Mouse (Mus musculus): ENCODE results near the gene 1700016C15Rik. TPM values are rescaled to one million over a fixed set of nuclear protein-coding genes. Genes with fewer than 3 reads are reported as not detected.

1700016C15Rik gene
- polyA plus RNA-seq (2016; fragmentation: Nextera tagmentation; extraction: Ambion mirVana): not detected in 2 replicates

- H3K27ac ChIP-seq: peak within 1 kb of the TSS; percentile 62
Measured at GRCm38 (mm10) chr1:177729043-177730024, at the start of gene 1700016C15Rik. TSS of gene 1700016C15Rik (plus strand) at chr1:177729814.

GRCm38 (mm10) chr1:177681239-177681638, 48.4 kb upstream of the 1700016C15Rik start:
- Histone ChIP-seq H3K36me3 (replicated peaks) (no peaks in the 10 kb centered on the region), H3K4me3 (no peak overlapping the region), H3K27me3 (ENCODE audit: poor library complexity, severe bottlenecking) (no peaks in the 10 kb centered on the region), H3K4me1 (peaks cover 17% of the 10 kb centered on the region), H3K27ac (no peak overlapping the region), H3K9me3 (no peaks in the 10 kb centered on the region)
- no peak for DNase-seq (ENCODE audit: extremely low spot score, low spot score)
- WGBS: 82% methylated on average over 11 of the region's 11 CpGs

More at GRCm38 (mm10) chr1:177729043-177730024, at the start of gene 1700016C15Rik:
- no peak within 1 kb of the TSS for H3K4me3 ChIP-seq
- DNase-seq (ENCODE audit: extremely low spot score, low spot score): no peak
- 48% methylated on average over 11 of the region's 11 CpGs for WGBS
- H3K27me3 ChIP-seq (ENCODE audit: poor library complexity, severe bottlenecking): no peaks in the 10 kb centered on the region
- H3K36me3 ChIP-seq (replicated peaks): no peaks in the 10 kb centered on the region
- H3K4me1 ChIP-seq: peaks cover 16% of the 10 kb centered on the region
- peaks cover 8% of the 10 kb centered on the region; the same call in 1 of the 2 replicates for H3K9me3 ChIP-seq

DNA sequence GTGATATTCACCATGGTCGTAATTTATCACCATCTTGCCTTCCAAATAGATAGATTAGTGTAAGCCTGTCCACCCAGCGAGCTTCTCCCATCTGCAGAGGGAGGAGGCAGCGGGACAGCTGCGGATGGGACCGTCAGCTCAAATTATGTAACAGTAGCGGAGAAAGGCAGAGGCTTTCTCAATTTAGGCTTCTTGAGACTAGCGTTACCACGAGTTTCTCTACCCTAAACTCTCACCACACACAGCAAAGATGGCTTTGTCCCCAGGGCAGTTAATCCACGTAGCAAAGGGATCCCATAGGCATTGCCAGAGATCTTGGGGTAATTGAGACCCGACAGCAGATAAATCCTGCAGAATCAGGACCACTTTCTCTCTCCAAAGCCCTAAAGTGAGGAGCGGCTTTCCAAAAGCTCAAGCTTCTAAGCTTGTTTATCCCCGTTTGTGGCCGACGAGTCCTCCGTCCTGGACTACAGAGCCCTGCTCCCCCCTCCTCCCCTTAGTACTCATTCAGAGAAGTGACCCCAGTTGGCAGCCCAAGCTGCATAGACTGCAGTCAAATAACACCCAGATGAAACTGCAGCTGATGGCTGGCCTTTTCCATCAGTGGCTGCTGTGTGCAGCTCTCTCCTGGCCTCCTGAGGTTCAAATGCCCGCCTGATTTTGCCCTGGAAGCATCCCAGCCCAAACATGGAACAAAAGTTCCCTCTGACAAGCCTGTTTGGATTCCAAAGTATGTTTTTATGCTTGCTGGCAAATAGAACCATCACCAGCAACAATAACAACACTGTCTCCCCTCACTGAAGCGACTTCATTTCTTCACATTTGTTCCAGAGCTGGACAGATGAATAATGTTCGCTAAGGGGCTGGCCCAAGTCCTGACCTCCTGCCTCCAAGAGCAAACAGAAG, 45.4 kb upstream of the 1700016C15Rik start:
- Histone ChIP-seq H3K27me3 (ENCODE audit: poor library complexity, severe bottlenecking) (no peaks in the 10 kb centered on the region), H3K36me3 (replicated peaks) (no peaks in the 10 kb centered on the region), H3K27ac (peak overlapping the region; percentile 66), H3K9me3 (no peaks in the 10 kb centered on the region), H3K4me1 (peaks cover 17% of the 10 kb centered on the region), H3K4me3 (no peak overlapping the region)
- no peak for DNase-seq (ENCODE audit: extremely low spot score, low spot score)
- WGBS: 52% methylated on average over 18 of the region's 18 CpGs

- DNase-seq (ENCODE audit: extremely low spot score, low spot score): no peak
- WGBS: 15% methylated on average over 3 of the region's 3 CpGs
Measured at GRCm38 (mm10) chr1:177684901-177685300, 44.7 kb upstream of the 1700016C15Rik start.

GRCm38 (mm10) chr1:177686137-177686536, 43.5 kb upstream of the 1700016C15Rik start:
- Histone ChIP-seq H3K9me3 (no peaks in the 10 kb centered on the region), H3K4me3 (no peak overlapping the region), H3K4me1 (peaks cover 17% of the 10 kb centered on the region), H3K27ac (no peak overlapping the region), H3K36me3 (replicated peaks) (no peaks in the 10 kb centered on the region), H3K27me3 (ENCODE audit: poor library complexity, severe bottlenecking) (no peaks in the 10 kb centered on the region)
- 81% methylated on average over 3 of the region's 3 CpGs for WGBS
- no peak for DNase-seq (ENCODE audit: extremely low spot score, low spot score)

More at GRCm38 (mm10) chr1:177684901-177685300, 44.7 kb upstream of the 1700016C15Rik start:
- no peaks in the 10 kb centered on the region for H3K27me3 ChIP-seq (ENCODE audit: poor library complexity, severe bottlenecking)
- no peaks in the 10 kb centered on the region for H3K36me3 ChIP-seq (replicated peaks)
- H3K27ac ChIP-seq: no peak overlapping the region
- peaks cover 17% of the 10 kb centered on the region for H3K4me1 ChIP-seq
- no peak overlapping the region for H3K4me3 ChIP-seq
- H3K9me3 ChIP-seq: no peaks in the 10 kb centered on the region

- no peaks in the 10 kb centered on the region for H3K36me3 ChIP-seq (replicated peaks)
- H3K27ac ChIP-seq: no peak overlapping the region
- peaks cover 17% of the 10 kb centered on the region for H3K4me1 ChIP-seq
- H3K4me3 ChIP-seq: no peak overlapping the region
- DNase-seq (ENCODE audit: extremely low spot score, low spot score): no peak
- 89% methylated on average over 5 of the region's 5 CpGs for WGBS
- no peaks in the 10 kb centered on the region for H3K9me3 ChIP-seq
- no peaks in the 10 kb centered on the region for H3K27me3 ChIP-seq (ENCODE audit: poor library complexity, severe bottlenecking)
Measured at GRCm38 (mm10) chr1:177686982-177687381, 42.6 kb upstream of the 1700016C15Rik start.

DNA sequence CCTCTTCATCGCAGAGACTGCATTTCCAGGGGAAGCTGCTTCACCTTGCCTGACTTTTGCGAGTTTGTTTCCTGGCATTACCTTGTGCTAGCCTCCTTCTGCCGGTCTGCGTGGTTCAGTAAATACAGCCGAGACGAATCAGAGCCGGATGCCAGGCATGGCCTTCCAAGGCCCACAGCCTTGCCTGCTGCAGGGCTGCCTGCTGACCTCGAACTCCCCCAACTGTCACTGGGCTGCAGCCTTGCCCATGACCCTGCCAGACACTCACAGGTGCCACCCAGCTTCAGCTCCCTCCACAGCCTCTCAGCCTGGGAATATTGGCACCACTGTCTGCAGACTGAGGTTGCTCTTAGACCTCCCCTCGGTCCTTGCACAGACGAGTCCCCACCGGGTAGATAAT, 37.1 kb upstream of the 1700016C15Rik start:
- WGBS: 66% methylated on average over 11 of the region's 11 CpGs
- H3K36me3 ChIP-seq (replicated peaks): no peaks in the 10 kb centered on the region
- H3K4me3 ChIP-seq: no peak overlapping the region
- no peak for DNase-seq (ENCODE audit: extremely low spot score, low spot score)
- H3K4me1 ChIP-seq: peaks cover 20% of the 10 kb centered on the region
- no peaks in the 10 kb centered on the region for H3K9me3 ChIP-seq
- H3K27ac ChIP-seq: 0 out of 2 replicates have a peak overlapping the region, but pooled peaks have one; percentile 25
- H3K27me3 ChIP-seq (ENCODE audit: poor library complexity, severe bottlenecking): no peaks in the 10 kb centered on the region

- Histone ChIP-seq H3K27ac (no peak overlapping the region), H3K27me3 (ENCODE audit: poor library complexity, severe bottlenecking) (no peaks in the 10 kb centered on the region), H3K4me1 (peaks cover 20% of the 10 kb centered on the region), H3K36me3 (replicated peaks) (no peaks in the 10 kb centered on the region), H3K9me3 (no peaks in the 10 kb centered on the region), H3K4me3 (no peak overlapping the region)
- 74% methylated on average over 9 of the region's 9 CpGs for WGBS
- no peak for DNase-seq (ENCODE audit: extremely low spot score, low spot score)
Measured at GRCm38 (mm10) chr1:177693486-177694252, 35.9 kb upstream of the 1700016C15Rik start.

GRCm38 (mm10) chr1:177700560-177700959, 29.1 kb upstream of the 1700016C15Rik start:
- Histone ChIP-seq H3K27ac (no peak overlapping the region; the same call in 1 of the 2 replicates), H3K27me3 (ENCODE audit: poor library complexity, severe bottlenecking) (peaks cover 16% of the 10 kb centered on the region; the same call in 1 of the 2 replicates), H3K4me3 (no peak overlapping the region), H3K4me1 (peaks cover 27% of the 10 kb centered on the region), H3K9me3 (no peaks in the 10 kb centered on the region), H3K36me3 (replicated peaks) (no peaks in the 10 kb centered on the region)
- no peak for DNase-seq (ENCODE audit: extremely low spot score, low spot score)
- WGBS: 70% methylated on average over 8 of the region's 8 CpGs

- 2% methylated on average over 15 of the region's 15 CpGs for WGBS
- Histone ChIP-seq H3K27ac (peak overlapping the region; percentile 83), H3K4me3 (peak overlapping the region; percentile 55), H3K36me3 (replicated peaks) (no peaks in the 10 kb centered on the region), H3K27me3 (ENCODE audit: poor library complexity, severe bottlenecking) (peaks cover 16% of the 10 kb centered on the region; the same call in 1 of the 2 replicates), H3K4me1 (peaks cover 15% of the 10 kb centered on the region), H3K9me3 (no peaks in the 10 kb centered on the region)
- DNase-seq (ENCODE audit: extremely low spot score, low spot score): peak; percentile 80
Measured at GRCm38 (mm10) chr1:177702481-177703146, 27.0 kb upstream of the 1700016C15Rik start.

GRCm38 (mm10) chr1:177703147-177703807, 26.3 kb upstream of the 1700016C15Rik start:
- no peak for DNase-seq (ENCODE audit: extremely low spot score, low spot score)
- Histone ChIP-seq H3K27me3 (ENCODE audit: poor library complexity, severe bottlenecking) (peaks cover 16% of the 10 kb centered on the region; the same call in 1 of the 2 replicates), H3K27ac (peak overlapping the region; percentile 83; the same call in 1 of the 2 replicates), H3K4me3 (peak overlapping the region; percentile 55), H3K4me1 (peaks cover 15% of the 10 kb centered on the region), H3K36me3 (replicated peaks) (no peaks in the 10 kb centered on the region), H3K9me3 (no peaks in the 10 kb centered on the region)
- WGBS: 55% methylated on average over 6 of the region's 6 CpGs

Data from forebrain, embryonic 10.5 days (tissue).